Mouse (Mus musculus): Measurements from ENCODE around the gene Olfr345. TPM values are rescaled to one million over a fixed set of nuclear protein-coding genes. Genes with fewer than 3 reads are reported as not detected.

The Olfr345 gene
- polyA plus RNA-seq (2012; rRNA removed): not detected in 2 replicates

DNA sequence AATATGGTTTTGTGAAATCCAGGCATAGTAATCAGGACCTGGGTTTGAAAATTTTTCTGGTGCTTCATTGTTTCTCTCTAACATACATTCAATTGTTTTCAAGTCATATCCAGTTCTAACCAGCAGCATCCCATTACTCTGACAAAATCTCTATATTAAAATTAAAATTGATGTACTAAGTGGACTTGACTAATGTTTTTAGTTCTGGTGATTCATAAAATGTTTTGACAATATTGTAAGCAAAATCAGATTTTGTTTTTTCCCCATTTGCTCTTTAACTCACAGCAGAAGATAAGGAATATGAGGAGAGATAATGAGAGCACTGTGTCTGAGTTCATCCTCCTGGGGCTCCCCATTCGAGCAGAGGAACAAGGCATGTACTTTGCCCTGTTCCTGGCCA is at the start of gene Olfr345:
Olfr345 (plus strand) TSS at position 301 of the 400 bp plus-strand sequence.
- H3K36me3 ChIP-seq (ENCODE audit: control insufficient read depth, insufficient read depth, low read length): no peaks in the 10 kb centered on the region
- no peak within 1 kb of the TSS for H3K27ac ChIP-seq (ENCODE audit: control insufficient read depth, insufficient read depth, low read length)
- H3K27me3 ChIP-seq (ENCODE audit: control insufficient read depth, insufficient read depth, low read length): no peaks in the 10 kb centered on the region
- no peak within 1 kb of the TSS for H3K4me3 ChIP-seq (ENCODE audit: control insufficient read depth, insufficient read depth, low read length)
- no peaks in the 10 kb centered on the region for H3K4me1 ChIP-seq (replicated peaks; ENCODE audit: control insufficient read depth, insufficient read depth, low read length)
- no peak for TF ChIP-seq CTCF (IDR thresholded peaks at IDR 0.05; ENCODE audit: borderline replicate concordance, control insufficient read depth, extremely low read depth, insufficient read depth, low read length, poor library complexity)
- TF ChIP-seq POLR2A (IDR thresholded peaks at IDR 0.05; ENCODE audit: control insufficient read depth, extremely low read depth, insufficient read depth, low read length, poor library complexity): no peak
- DNase-seq: no peak
- WGBS: 72% methylated on average over 1 of the region's 1 CpGs

DNA sequence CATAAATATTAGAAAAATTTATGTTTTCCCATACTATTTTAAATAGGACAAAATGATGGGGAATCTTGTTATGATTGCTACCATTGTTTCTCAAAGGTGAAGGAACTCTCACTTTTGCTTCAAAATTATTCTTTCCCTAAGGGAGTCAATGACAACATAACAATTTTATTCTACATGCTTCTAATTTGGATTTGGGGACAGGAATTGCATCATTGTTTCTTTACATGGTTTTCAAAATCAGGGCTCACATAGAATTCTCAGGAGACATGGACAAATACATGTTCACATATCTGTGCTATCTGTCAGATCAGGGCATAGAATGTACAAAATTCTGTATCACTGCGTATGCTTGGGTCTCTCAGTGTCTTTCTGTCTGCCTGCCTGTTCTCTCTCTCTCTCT is 45.6 kb downstream of the Olfr345 start, which contains the start of gene Olfr346:
Olfr346 (plus strand) TSS at position 301 of the 400 bp plus-strand sequence.
- DNase-seq: no peak
- no peaks in the 10 kb centered on the region for H3K27me3 ChIP-seq (ENCODE audit: control insufficient read depth, insufficient read depth, low read length)
- no peaks in the 10 kb centered on the region for H3K4me1 ChIP-seq (replicated peaks; ENCODE audit: control insufficient read depth, insufficient read depth, low read length)
- H3K4me3 ChIP-seq (ENCODE audit: control insufficient read depth, insufficient read depth, low read length): no peak within 1 kb of the TSS
- no peaks in the 10 kb centered on the region for H3K36me3 ChIP-seq (ENCODE audit: control insufficient read depth, insufficient read depth, low read length)
- TF ChIP-seq CTCF (IDR thresholded peaks at IDR 0.05; ENCODE audit: borderline replicate concordance, control insufficient read depth, extremely low read depth, insufficient read depth, low read length, poor library complexity): no peak
- WGBS: 96% methylated on average over 1 of the region's 1 CpGs
- H3K27ac ChIP-seq (ENCODE audit: control insufficient read depth, insufficient read depth, low read length): no peak within 1 kb of the TSS

Other genes starting within 250 kb of the Olfr345 start
- not detected in 2 replicates for gene Olfr339, start 221.1 kb upstream of the Olfr345 start, polyA plus RNA-seq (2012; rRNA removed)
- gene Olfr340, start 187.5 kb upstream of the Olfr345 start, polyA plus RNA-seq (2012; rRNA removed): not detected in 2 replicates
- not detected in 2 replicates for gene Olfr341, start 157.6 kb upstream of the Olfr345 start, polyA plus RNA-seq (2012; rRNA removed)
- not detected in 2 replicates for gene Olfr342, start 115.0 kb upstream of the Olfr345 start, polyA plus RNA-seq (2012; rRNA removed)
- gene Olfr344, start 73.4 kb upstream of the Olfr345 start, polyA plus RNA-seq (2012; rRNA removed): not detected in 2 replicates
- not detected in 2 replicates for gene Olfr346, start 45.7 kb downstream of the Olfr345 start, polyA plus RNA-seq (2012; rRNA removed)
- gene Olfr347, start 91.9 kb downstream of the Olfr345 start, polyA plus RNA-seq (2012; rRNA removed): not detected in 2 replicates
- gene Olfr348, start 144.2 kb downstream of the Olfr345 start, polyA plus RNA-seq (2012; rRNA removed): not detected in 2 replicates
- gene Olfr50, start 150.5 kb downstream of the Olfr345 start, polyA plus RNA-seq (2012; rRNA removed): not detected in 2 replicates
- gene Olfr3, start 177.0 kb downstream of the Olfr345 start, polyA plus RNA-seq (2012; rRNA removed): not detected in 2 replicates
- gene Olfr350, start 206.3 kb downstream of the Olfr345 start, polyA plus RNA-seq (2012; rRNA removed): not detected in 2 replicates
- gene Olfr351, start 222.6 kb downstream of the Olfr345 start, polyA plus RNA-seq (2012; rRNA removed): not detected in 2 replicates
- not detected in 2 replicates for gene Olfr352, start 228.4 kb downstream of the Olfr345 start, polyA plus RNA-seq (2012; rRNA removed)